Mouse (Mus musculus) midbrain, embryonic 12.5 days (tissue): ENCODE data around the gene Epb41l4b. TPM values are rescaled to one million over a fixed set of nuclear protein-coding genes. Genes with fewer than 3 reads are reported as not detected.
A peak's percentile ranks its signal among the peaks of the same experiment; 100 is the strongest.

Experiments used
- ATAC-seq: fragments of 200-750 bp; cut with Nextera tagmentation; 2 replicates; pipeline ENCODE4 v1.8.0; 2017; ENCODE audit warnings: low read depth, moderate TSS enrichment, moderate library complexity; ENCODE audit not compliant: low FRiP score
- H3K27ac ChIP-seq: fragments of 300-500 bp; sonication (generic); replicated peaks from 2 replicates; pipeline ENCODE4 v1.5.1; 2016; ENCODE audit warnings: mild to moderate bottlenecking
- H3K27me3 ChIP-seq: fragments of 300-500 bp; sonication (generic); 2 replicates; pipeline ENCODE4 v1.6.1; 2016; ENCODE audit warnings: mild to moderate bottlenecking
- H3K36me3 ChIP-seq: fragments of 300-500 bp; sonication (generic); 2 replicates; pipeline ENCODE4 v1.6.1; 2016
- H3K4me1 ChIP-seq: fragments of 300-500 bp; sonication (generic); 2 replicates; pipeline ENCODE4 v1.6.1; 2016
- H3K4me2 ChIP-seq: fragments of 300-500 bp; sonication (generic); replicated peaks from 2 replicates; pipeline ENCODE4 v1.6.1; 2016; ENCODE audit warnings: mild to moderate bottlenecking, moderate library complexity
- H3K4me3 ChIP-seq: fragments of 300-500 bp; sonication (generic); 2 replicates; pipeline ENCODE4 v1.5.1; 2016; ENCODE audit warnings: mild to moderate bottlenecking
- H3K9ac ChIP-seq: fragments of 300-500 bp; sonication (generic); replicated peaks from 2 replicates; pipeline ENCODE4 v1.6.1; 2016; ENCODE audit warnings: mild to moderate bottlenecking, moderate library complexity
- H3K9me3 ChIP-seq: fragments of 300-500 bp; sonication (generic); 2 replicates; pipeline ENCODE4 v1.6.1; 2016; ENCODE audit warnings: mild to moderate bottlenecking
- WGBS: fragments of 180-500 bp; shearing (Covaris S2); methylation state at CpG from one replicate; pipeline ENCODE4 v1.1.7; 2016; 5-methylcytosine and 5-hydroxymethylcytosine counted together
- polyA plus RNA-seq: library from polyadenylated mRNA; unstranded; fragments of >200 nt; fragmentation: Nextera tagmentation; extraction: Ambion mirVana; gene quantifications from 2 replicates; pipeline ENCODE4 v1.2.1, GENCODE M21; 2016

Gene Epb41l4b
- polyA plus RNA-seq, 1 experiment from 2014 or later: 2.0 TPM

- Histone ChIP-seq H3K4me2 (peak overlapping the region; percentile 95), H3K9ac (peak overlapping the region; percentile 74), H3K27me3 (no peaks in the 10 kb centered on the region; the same call in 1 of the 2 replicates), H3K4me3 (peak overlapping the region; percentile 87), H3K9me3 (no peaks in the 10 kb centered on the region), H3K27ac (no peak overlapping the region), H3K36me3 (no peaks in the 10 kb centered on the region), H3K4me1 (peaks cover 43% of the 10 kb centered on the region)
- no peak for ATAC-seq
- 3% methylated on average over 14 of the region's 14 CpGs for WGBS
These were observed 197.1 kb downstream of the Epb41l4b start for GRCm38 (mm10) chr4:56946180-56946579.

DNA sequence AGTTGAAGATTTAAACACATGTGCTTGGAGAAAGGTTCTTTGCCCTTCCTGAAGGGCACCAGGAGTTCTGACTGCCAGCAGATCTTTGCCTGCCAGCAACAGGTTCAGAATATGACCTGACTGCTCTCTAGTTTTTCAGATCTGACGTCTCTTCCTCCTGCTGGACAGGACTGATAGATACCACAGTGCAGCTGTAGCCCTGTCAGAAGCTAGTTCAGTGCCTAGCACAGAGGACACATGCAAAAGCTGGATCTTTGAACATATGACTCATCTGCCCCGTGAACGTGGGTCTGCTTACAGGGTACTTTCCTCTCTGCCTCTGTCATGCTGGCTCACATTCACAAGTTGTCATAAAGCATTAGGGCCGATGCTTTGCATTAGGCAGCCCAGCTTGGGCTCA is 199.0 kb downstream of the Epb41l4b start:
- H3K4me3 ChIP-seq: no peak overlapping the region
- H3K4me1 ChIP-seq: peaks cover 43% of the 10 kb centered on the region
- H3K4me2 ChIP-seq: no peak overlapping the region
- 53% methylated on average over 4 of the region's 4 CpGs for WGBS
- H3K9ac ChIP-seq: no peak overlapping the region
- H3K36me3 ChIP-seq: no peaks in the 10 kb centered on the region
- H3K27ac ChIP-seq: no peak overlapping the region
- H3K9me3 ChIP-seq: no peaks in the 10 kb centered on the region
- no peaks in the 10 kb centered on the region; the same call in 1 of the 2 replicates for H3K27me3 ChIP-seq
- ATAC-seq: no peak

DNA sequence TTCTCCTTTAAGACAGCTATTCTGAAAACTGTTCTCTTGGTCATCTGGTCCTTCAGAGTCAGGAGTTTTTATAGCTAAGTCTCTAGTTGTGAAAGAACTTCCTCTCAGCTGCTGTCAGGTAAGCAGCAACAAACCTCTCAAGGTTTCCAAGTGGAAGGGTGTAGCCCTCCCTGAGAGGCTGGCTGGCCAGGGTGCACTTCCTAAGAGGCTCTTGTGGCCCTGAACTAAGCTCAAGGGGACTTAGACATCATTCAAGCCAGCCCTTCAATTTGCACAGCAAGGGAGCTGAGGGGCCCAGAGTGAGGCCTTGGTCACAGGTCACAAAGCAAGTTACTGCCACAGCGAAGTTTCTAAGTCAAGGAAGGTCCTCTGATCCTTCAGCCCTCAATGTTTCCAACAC is 200.0 kb downstream of the Epb41l4b start:
- H3K4me1 ChIP-seq: peaks cover 43% of the 10 kb centered on the region
- no peak overlapping the region for H3K4me3 ChIP-seq
- H3K9me3 ChIP-seq: no peaks in the 10 kb centered on the region
- no peaks in the 10 kb centered on the region; the same call in 1 of the 2 replicates for H3K27me3 ChIP-seq
- H3K36me3 ChIP-seq: no peaks in the 10 kb centered on the region
- no peak overlapping the region for H3K9ac ChIP-seq
- WGBS: 26% methylated on average over 1 of the region's 1 CpGs
- no peak for ATAC-seq
- H3K4me2 ChIP-seq: no peak overlapping the region
- no peak overlapping the region for H3K27ac ChIP-seq

DNA sequence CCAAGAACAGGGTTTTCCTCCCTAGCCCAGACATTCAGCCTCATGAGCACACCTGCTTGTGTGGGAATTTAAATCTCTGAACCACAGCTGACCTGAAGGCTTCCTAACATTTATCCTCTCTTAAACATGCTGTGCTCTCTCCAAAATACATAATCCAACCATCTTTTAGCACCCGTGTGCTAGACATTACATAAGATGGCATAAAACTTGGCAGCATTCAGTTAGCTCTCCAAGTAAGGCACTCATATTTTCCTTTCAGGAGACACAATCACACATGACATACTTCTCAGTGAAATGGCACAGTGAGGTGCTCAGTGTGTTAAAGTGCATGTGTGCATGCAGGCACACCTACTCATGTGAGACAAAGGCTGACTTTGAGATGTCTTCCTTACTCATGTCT is 200.7 kb downstream of the Epb41l4b start:
- Histone ChIP-seq H3K4me1 (peaks cover 43% of the 10 kb centered on the region), H3K27me3 (no peaks in the 10 kb centered on the region; the same call in 1 of the 2 replicates), H3K4me2 (no peak overlapping the region), H3K9ac (no peak overlapping the region), H3K36me3 (no peaks in the 10 kb centered on the region), H3K9me3 (no peaks in the 10 kb centered on the region), H3K4me3 (no peak overlapping the region), H3K27ac (no peak overlapping the region)
- WGBS: 69% methylated on average over 1 of the region's 1 CpGs
- no peak for ATAC-seq

Other genes with a start within 250 kb of the Epb41l4b start
- 12.0 and 14.5 TPM in 2 replicates for gene Tmem245, start 196.0 kb downstream of the Epb41l4b start, polyA plus RNA-seq
- gene Frrs1l, start 153.0 kb downstream of the Epb41l4b start, polyA plus RNA-seq: 7.6 and 11.6 TPM in 2 replicates
- gene Ptpn3, start 158.4 kb upstream of the Epb41l4b start, polyA plus RNA-seq: 1.1 and 1.2 TPM in 2 replicates